Mouse (Mus musculus) WW6 (cell line): ENCODE data around the gene Gm14391.
"Not testable (repeated sequence)": the region's sequence is repeated elsewhere in the genome, so short reads cannot be mapped to it uniquely, and the experiment has no call there.

Experiments used
- DNase-seq: peaks from one replicate; pipeline ENCODE4 v3.0.0-alpha.2; 2013; ENCODE audit warnings: low read depth, low spot score

Gm14391 gene

DNA sequence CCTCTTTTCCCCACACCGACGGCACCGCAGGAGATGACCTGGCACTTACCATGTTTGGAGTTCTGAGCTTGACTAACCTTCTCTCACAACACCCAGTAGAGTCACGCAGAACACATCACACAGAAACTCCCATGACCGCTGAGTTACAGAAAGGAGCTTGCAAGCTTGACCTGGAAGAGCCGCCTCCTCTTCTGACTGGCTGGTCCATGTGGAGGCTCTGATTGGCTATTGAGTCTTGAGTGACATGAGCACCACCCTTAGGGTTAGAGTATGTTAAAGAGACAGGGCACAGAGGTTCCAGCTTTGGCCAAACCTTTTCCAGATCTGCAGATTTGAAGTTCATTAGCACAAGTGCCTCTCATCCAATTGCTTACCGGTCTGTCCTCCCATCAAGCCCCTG lies at the start of gene Gm14391:
TSS of gene Gm14391 (minus strand) at position 186 of the 400 bp plus-strand sequence.
- not testable (repeated sequence) for DNase-seq

DNA sequence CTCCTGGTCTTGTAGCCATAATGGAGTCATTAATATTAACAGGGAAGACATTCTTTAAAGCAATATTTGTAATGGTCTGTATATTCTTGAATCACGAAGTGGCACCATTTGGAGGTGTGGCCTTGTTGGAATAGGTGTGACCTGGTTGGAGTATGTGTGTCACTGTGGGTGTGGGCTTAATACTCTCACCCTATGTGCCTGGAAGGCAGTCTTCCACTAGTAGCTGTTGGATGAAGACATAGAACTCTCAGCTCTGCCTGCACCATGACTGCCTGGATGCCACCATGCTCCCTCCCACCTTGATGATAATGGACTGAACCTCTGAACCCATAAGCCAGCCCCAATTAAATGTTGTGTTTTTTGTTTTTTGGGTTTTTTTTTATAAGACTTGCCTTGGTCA lies 27.7 kb downstream of the Gm14391 start:
- DNase-seq, result not testable (repeated sequence)

DNA sequence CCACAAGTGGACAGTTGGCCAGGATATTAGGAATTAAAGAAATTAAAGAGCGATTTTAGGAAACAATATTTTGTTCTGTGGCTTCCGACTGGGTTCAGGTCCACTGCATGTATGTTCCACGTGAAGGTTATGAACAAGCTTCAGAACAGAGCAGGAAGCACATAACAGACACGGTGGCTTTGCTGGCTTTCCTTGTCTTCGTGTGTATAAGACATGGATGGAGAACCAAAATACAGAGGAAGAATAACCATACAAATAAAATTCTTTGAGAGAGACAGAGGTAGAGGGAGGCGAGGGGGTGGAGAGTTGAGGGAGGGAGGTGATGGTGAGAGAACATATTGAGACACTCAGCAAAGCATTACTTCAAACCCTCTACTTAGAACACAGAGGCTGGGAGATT lies 30.4 kb downstream of the Gm14391 start:
- no peak for DNase-seq

DNA sequence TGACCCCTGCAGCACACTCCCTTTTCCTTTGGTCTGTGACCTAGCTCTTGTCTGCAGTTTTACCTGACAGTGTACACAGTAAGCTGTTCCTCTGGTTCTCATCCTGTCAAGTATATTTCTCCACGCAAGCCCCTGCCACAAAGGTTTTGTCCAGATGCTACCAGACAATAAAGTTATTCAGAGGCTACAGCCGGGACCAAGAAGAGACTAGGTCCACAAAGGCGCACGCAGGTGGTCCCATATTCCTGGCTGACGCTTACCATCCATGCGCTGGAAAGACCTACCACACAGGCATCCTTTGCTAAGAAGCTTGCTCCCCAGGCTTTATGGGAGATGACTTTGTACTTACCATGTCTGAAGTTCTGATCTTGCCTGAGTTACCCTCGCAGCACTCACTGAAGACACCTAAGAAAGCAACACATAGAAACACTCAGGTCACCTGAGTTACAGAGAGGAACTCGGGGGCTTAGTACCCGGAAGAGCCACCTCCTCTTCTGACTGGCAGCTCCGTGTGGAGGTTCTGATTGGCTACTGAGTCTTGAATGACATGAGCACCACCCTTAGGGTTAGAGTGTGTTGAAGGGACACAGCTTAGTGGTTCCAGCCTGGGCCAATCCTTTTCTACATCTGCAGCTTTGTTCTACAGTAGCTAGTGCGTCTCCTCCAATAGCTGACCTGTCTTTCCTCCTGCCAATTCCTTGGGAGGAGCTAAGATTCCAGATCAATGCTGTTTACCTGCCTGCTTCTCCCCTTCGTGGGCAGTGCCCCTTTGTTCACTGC lies 31.1 kb downstream of the Gm14391 start, which contains the start of gene Gm14443:
TSS of gene Gm14443 (minus strand) at position 471 of the 780 bp plus-strand sequence.
- DNase-seq, result peak; percentile 82

DNA sequence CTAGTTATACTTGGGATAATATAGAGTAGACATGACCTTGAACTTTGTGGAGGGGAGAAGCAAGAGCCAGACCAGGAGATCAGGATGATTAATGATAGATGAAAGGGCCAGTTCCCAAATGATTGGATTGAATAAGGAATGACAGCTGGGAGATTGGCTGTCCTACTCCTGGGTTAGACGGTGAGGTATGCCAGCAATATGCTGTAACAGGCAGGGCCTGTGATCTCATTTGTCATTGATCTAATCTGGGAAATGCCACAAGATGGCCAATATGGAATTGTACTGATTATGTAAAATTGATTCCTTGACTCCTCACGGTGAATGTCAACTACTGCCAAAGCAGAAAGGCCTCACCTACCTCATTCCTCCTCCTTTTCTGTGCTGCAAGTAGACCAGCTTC lies 32.7 kb downstream of the Gm14391 start:
- not testable (repeated sequence) for DNase-seq

DNA sequence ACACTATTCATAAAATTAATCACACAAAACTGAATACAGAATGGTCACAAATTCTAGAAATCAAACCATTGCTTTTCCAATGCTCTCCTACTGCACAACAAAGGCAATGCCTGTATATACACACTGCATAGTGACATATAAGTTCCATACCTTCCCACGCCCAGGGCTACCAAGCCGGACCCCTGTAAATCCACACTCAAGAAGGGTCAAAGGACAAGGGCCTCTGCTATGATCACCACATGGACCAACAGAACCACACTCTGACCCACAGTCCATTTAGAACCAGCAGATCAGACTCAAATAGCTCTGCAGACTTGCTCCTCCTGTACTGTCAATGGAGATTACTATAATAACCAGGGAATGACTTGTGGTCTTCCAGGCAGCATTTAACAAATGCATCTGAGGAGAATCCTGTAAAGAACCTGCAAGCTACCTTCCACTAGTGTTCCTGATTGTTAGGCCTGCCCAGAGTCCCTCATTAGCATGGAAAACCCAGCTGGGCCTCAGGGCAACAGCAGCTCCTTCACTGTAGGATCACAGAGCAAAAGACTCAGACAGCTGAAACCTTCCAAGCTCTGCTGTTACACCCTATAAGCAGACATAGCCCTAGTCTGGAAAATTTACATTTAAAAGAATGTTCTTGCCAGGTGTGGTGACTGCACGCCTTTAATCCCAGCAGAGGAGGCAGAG lies 33.7 kb downstream of the Gm14391 start:
- DNase-seq, result not testable (repeated sequence)

DNA sequence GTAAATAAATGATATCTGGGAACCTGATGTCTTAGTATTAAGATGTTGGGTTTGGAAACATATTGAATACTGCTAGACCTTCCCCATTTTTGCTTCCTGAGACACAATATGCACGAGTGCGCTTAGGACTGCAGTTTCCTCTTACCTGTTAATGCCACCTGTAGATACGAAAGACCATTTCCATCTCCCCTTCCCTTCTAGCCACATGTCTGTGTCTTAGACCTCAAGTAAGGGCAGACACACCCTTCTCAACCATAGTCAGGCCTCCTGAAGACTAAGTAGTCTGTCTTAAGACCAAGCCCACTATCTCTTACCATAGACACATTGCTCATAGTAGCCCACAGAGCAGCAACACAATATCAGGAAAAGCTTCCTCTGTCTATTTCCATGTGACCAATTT lies 34.6 kb downstream of the Gm14391 start:
- DNase-seq, result no peak

DNA sequence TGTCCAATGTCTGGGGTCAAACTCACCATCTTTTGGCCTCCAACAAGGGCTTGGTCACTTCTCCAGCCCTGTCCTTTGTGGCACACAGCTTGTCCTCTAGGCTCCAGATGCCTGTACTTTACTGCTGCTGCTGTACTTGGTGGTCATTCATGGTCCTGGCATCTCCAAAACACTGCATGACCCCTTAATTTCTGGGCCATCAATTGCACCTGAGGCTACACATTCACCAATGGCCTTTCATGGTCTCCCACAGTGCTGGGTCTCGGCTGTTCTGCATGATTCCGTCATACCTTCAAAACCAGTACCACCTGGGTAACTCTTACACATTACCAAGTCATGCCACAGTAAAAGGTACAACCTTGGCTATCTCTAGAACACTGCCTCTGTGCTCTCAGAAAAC lies 39.8 kb downstream of the Gm14391 start:
- DNase-seq, result not testable (repeated sequence)

DNA sequence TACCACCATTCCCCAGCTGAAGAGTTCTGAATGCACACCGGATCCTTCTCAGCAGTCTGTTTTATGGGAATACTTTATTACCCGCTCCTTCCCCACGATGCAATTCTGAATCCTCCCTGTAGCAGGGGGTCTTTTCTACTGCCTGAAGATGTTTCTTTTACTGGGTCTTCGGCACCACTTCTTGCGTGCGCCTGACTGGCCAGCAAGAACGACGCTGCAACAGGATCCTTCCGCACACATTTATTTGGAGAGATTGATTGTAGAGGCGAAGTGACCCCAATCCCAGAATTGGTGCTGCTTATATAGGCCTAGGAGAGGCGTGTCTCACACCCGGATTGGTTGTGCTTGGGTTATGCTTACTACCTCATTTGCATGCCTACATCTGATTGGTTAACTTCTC lies 41.6 kb downstream of the Gm14391 start:
- DNase-seq, result not testable (repeated sequence)

DNA sequence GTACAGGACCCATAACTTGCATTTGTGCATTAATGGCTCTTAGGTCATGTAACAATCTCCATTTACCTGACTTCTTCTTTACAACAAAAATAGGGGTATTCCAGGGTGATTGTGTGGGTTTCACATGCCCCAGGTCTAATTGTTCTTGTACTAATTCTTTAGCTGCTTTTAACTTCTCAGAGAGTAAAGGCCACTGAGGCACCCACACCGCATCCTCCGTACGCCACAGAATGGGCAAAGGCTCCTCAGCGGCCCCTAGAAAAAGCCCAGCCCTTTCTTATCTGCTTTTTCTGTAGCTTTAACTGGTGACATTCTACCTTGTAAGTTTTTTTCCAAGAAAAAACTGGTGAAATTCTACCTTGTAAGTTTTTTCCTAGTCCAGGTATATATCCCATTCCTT lies 45.3 kb downstream of the Gm14391 start:
- not testable (repeated sequence) for DNase-seq

DNA sequence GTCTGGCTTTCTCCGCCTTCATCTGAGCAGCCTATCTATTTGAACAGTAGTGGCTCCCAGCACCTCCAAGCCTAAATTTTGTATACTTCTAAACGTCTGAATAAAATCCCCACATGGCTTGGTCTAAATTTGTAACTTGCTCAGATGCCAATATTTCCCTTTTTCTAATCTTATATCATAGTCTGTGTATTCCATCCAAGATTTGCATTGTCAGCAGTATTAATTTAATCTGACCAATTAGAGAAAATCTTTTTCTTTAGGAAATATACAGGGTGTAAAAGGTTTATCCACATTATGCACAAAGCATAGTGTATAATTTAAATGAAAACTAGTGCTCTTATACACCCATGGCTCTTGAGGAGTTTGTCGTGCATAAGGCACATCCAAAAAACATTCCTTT lies 48.1 kb downstream of the Gm14391 start:
- DNase-seq, result no peak

DNA sequence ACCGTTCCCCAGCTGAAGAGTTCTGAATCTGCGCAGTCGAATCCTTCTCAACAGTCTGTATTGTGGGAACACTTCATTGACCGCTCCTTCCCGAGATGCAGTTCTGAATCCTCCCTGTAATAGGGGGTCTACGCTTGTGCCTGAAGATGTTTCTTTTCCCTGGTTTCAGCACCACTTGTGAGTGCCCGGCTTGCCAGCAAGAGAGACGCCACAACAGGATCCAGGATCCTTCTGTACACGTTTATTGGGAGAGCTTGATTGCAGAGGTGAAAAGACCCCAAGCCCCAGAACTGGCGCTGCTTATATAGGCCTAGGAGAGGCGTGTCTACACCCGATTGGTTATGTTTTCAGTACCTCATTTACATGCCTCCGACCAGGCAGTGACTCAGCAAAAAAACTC lies 50.0 kb downstream of the Gm14391 start:
- no peak for DNase-seq

DNA sequence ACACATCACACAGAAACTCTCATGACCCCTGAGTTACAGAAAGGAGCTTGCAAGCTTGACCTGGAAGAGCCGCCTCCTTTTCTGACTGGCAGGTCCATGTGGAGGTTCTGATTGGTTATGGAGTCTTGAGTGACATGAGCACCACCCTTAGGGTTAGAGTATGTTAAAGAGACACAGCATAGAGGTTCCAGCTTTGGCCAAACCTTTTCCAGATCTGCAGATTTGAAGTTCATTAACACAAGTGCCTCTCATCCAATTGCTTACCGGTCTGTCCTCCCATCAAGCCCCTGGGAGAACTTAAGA lies 64.8 kb downstream of the Gm14391 start, which contains the start of gene Gm14399:
TSS of gene Gm14399 (minus strand) at position 20 of the 303 bp plus-strand sequence.
- DNase-seq, result not testable (repeated sequence)

DNA sequence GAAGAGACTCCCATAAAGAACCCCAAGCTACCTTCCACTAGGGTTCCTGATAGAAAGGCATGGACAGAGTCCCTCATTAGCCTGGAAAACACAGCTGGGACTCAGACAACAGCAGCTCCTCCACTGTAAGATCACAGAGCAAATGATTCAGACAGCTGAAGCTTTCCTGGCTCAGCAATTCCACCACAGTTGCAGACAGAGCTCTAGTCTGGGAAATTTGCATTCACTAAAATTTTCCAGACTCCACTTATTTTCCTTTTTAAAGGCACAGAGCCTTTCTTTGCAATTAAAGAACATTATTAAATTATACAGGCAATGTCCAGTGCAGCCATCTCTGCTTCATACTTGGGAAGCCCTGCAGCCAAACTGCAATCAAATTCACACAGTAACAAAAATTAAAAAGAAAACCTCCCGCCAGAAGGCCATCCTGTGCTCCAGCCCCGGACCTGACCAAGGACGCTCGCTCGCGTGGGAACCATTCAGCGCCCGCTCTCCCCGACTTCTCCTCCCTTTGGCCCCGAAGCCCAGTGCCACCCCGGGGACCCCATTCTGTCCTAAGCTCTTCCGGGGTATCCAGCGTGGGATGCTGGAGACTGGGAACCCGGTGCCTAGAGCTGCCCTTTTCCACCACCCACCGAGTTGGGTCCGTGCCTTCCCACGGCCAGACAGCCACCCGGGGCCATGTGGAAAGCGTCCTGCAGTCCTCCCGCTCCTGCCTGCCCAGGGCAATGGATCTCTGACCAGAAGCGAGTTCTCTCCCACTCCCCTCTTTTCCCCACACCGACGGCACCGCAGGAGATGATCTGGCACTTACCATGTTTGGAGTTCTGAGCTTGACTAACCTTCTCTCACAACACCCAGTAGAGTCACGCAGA lies 65.4 kb downstream of the Gm14391 start:
- DNase-seq, result not testable (repeated sequence)
